Mouse (Mus musculus): ENCODE measurements around the gene Zranb3.
"Not testable (repeated sequence)": the region's sequence is repeated elsewhere in the genome, so short reads cannot be mapped to it uniquely, and the experiment has no call there.

Zranb3 gene

GRCm38 (mm10) chr1:128102641-128103461 is at the start of gene Zranb3, which contains the start of gene R3hdm1:
TSS of gene Zranb3 (minus strand) at chr1:128103047.
TSS of gene R3hdm1 (plus strand) at chr1:128103301.
- peak; percentile 91 to 94 for DNase-seq (ENCODE audit: low read depth in 1 of 2, low spot score in 2 of 2)

- no peak for DNase-seq (ENCODE audit: low read depth in 1 of 2, low spot score in 2 of 2)
These were observed 38.9 kb upstream of the Zranb3 start for GRCm38 (mm10) chr1:128141737-128142136.

GRCm38 (mm10) chr1:128141039-128141438 is 38.2 kb upstream of the Zranb3 start:
- no peak for DNase-seq (ENCODE audit: low read depth in 1 of 2, low spot score in 2 of 2)

DNA sequence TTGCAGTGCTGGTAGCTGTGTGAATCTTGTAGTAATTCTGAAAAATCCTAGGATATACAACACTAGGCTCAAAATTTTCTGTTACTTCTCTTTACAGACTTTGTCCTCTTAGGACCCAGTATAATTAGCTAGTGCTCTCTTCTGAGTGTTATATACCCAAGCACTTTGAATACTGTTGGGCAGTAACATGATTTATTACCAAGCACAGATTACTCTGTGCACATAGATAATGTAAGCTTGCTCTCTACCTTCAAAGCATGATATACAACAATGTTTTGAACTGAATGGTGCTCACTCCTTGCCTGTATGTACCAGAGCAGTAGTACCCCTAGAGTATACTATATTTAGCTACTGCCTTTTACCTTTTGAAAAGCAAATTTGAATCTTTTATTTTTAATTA is 33.4 kb upstream of the Zranb3 start:
- DNase-seq (ENCODE audit: low read depth in 1 of 2, low spot score in 2 of 2), result not testable (repeated sequence)

- DNase-seq (ENCODE audit: low read depth in 1 of 2, low spot score in 2 of 2), result no peak
These were observed 18.2 kb upstream of the Zranb3 start for GRCm38 (mm10) chr1:128120913-128121627.

GRCm38 (mm10) chr1:128103520-128104088 is 757 bp upstream of the Zranb3 start:
- peak in 1 of 2 experiments; percentile 36 for DNase-seq (ENCODE audit: low read depth in 1 of 2, low spot score in 2 of 2)

DNA sequence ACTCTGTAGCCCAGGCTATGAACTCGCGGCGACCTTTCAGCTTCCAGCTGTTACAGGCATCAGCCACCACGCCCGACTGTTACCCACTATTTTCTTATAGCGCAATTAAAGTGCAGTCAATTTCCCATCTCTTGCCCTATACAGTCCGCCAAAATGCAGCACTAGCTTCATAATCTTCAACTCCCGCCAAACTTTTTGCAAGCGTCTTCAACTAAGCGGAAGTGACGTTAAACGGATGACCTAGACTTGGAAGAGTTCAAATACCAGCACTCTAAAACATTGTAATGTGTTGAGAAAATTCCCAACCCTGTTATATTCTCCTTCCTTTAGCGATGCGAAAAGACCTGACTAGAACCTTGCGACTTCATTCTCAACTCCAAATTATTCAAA is 601 bp downstream of the Zranb3 start:
- DNase-seq (ENCODE audit: low read depth in 1 of 2, low spot score in 2 of 2), result no peak

DNA sequence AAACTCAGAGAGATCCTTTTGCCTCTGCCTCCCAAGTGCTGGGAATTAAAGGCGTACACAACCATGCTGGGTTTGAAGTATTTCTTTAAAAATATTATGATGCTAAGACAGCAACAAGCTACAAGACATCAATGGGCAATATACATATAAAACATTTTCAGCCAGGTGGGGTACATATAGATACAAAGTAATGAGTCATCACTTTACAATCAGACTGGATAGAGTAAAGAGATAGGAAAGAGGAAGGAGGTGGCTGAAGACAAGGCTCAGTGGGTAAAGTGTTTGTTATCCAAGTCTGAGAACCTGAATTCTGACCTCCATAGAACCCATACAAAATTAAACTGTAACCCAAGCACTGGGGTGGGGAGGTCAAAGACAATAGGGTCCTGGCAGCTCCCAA is 4.5 kb downstream of the Zranb3 start:
- no peak for DNase-seq (ENCODE audit: low read depth in 1 of 2, low spot score in 2 of 2)

- no peak for DNase-seq (ENCODE audit: low read depth in 1 of 2, low spot score in 2 of 2)
These were observed 8.2 kb downstream of the Zranb3 start for GRCm38 (mm10) chr1:128094686-128095085.

DNA sequence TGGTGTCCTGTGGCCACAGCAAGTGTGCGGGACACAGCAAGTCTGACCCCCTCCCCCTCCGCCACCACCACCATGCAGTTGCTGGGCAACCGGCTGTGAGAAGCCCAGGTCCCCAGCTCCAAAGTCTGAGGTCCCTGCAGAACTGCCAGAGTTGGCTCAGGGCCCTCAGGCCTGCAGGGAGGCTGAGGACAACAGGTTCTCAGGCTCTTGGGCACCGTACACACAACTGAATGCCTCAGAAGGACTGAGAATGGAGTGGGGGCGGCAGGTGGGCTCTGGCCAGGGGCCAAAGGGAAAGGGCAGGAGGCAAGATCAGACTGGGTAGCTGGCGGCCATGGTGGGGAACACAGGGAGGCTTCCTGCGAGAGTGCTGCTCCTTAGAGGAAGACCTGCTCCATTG is 20.0 kb downstream of the Zranb3 start:
- no peak for DNase-seq (ENCODE audit: low read depth in 1 of 2, low spot score in 2 of 2)

- no peak for DNase-seq (ENCODE audit: low read depth in 1 of 2, low spot score in 2 of 2)
These were observed 21.0 kb downstream of the Zranb3 start for GRCm38 (mm10) chr1:128081873-128082272.

GRCm38 (mm10) chr1:128080936-128081696 is 21.7 kb downstream of the Zranb3 start:
- no peak for DNase-seq (ENCODE audit: low read depth in 1 of 2, low spot score in 2 of 2)

DNA sequence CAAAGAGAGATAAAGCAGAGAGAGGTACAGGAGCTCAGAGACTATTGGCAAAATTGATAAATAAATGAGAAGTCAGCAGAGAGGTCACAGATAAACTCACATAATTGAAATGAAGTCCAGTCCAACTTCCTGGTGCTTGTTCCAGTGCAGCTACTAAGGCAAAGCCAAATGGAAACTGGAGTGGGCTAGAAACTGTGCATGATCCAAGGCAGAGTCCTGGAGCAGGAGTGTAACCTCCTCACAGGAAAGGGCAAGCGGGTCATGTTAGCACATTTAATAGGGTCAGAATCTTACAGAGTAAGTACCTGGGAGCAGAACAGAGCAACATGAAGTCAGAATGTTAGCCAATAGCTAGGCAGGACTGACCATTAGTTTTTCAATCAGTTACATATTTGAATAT is 24.2 kb downstream of the Zranb3 start:
- DNase-seq (ENCODE audit: low read depth in 1 of 2, low spot score in 2 of 2), result no peak

DNA sequence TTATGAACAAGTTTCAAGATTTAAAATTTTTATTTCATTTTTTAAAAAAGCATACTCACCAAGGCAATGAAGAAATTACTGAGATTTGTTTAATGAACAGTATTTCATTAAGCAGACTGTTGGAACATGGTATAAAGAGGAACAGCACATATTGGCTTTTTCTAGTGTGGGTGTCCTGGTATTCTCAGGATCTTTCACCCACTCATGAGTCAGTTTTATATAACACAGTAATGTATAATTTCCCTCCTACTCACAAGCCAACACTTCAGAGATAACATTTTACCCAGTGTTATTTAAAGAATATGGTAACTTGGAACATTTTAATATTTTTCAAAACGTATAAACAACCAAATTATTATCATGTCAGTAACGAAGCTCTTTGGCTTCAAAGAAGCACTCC is 25.1 kb downstream of the Zranb3 start:
- no peak for DNase-seq (ENCODE audit: low read depth in 1 of 2, low spot score in 2 of 2)

DNA sequence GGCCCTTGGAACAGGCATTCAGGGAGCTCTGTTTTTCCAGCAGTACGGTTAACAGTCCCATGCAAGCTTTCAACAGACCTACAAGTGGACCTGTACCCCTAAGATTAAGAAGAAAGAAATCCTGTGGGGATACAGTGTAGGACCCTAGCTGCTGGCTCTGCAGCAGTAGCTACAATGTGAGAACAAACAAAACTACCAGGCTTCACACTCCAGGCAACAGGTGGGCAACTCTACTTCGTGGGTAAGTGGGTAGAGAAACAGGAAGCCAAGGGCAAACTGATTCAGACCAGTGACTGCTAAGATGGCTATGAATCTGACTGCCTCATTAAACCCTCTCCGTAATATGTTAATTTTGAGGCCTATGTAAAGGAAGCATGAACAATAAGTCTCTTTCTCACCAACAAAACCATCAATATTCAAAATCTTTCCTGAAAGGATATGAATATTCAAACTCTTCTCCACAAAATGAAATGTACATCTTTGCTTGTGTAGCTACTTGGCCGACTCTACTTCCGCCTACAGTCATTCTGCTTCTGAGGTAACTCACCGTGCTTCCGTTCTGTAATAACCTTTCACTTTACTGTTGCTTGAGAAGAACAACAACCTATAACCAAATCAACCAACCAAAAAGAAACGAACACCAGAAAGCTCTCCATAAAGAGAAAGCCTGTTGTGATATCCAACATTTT is 25.9 kb downstream of the Zranb3 start:
- no peak for DNase-seq (ENCODE audit: low read depth in 1 of 2, low spot score in 2 of 2)

DNA sequence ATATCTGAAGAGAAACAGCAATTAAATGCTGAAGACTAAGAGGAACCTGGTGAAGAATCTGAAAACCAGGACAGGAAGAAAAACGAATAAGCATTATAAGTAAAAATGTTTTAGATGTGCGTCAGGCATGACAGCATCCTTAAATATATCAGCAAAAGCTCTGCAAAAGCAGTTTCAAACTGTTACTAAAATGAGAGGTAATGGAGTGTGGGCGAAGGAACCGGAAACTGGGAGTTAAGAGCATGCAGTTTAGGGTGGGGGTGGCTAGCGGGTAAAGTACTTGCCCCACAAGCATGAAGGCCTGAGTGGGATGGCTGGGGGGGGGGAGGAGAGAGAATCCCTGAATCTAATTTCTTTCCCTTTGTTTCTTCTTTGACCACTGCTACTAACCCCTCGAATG is 29.8 kb downstream of the Zranb3 start:
- no peak for DNase-seq (ENCODE audit: low read depth in 1 of 2, low spot score in 2 of 2)

DNA sequence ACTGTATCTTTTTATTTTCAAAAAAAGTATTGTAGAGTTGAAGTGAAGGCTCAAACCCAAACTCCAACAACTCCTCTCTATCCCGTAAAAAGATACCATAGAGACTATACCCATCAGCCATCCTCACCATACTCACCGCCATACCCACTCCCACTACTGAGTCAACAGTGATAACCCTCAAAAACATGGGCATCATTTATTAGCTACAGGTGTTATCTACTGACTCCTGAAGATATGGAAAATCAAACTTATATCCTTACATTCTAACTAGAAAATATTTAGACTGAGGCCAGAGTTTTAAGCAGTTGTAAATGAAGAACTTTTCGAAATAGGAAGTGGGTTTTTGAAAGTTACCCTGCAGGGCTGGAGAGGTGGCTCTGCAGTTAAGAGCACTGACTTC is 32.8 kb downstream of the Zranb3 start:
- DNase-seq (ENCODE audit: low read depth in 1 of 2, low spot score in 2 of 2), result no peak

GRCm38 (mm10) chr1:128068945-128069397 is 33.9 kb downstream of the Zranb3 start:
- no peak for DNase-seq (ENCODE audit: low read depth in 1 of 2, low spot score in 2 of 2)

DNA sequence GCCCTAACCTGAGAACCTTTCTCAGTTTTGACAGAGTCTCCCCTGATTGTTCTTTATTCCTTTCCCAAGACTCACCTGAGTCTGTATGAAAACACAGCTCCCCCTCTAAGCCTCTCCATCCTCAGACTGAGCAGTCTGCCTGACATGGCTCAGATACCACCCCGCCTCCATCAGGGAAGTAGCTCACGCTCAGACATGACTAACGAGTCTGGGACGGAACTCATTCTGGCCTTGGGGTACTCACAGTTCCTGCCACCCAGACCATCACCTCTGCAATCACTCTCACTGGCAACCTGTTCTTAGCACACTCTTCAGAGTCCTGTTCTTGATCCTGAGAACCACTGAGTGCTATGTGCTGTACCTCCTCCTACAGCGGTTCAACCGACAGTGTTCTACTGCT is 38.1 kb downstream of the Zranb3 start:
- peak in 1 of 2 experiments; percentile 3 for DNase-seq (ENCODE audit: low read depth in 1 of 2, low spot score in 2 of 2)

GRCm38 (mm10) chr1:128062167-128062566 is 40.7 kb downstream of the Zranb3 start:
- no peak for DNase-seq (ENCODE audit: low read depth in 1 of 2, low spot score in 2 of 2)

GRCm38 (mm10) chr1:128061401-128061800 is 41.4 kb downstream of the Zranb3 start:
- DNase-seq (ENCODE audit: low read depth in 1 of 2, low spot score in 2 of 2), result no peak

All from monocyte, adult 2 months (primary cell).